Mouse (Mus musculus): Measurements from ENCODE around the gene Ltc4s. TPM values are rescaled to one million over a fixed set of nuclear protein-coding genes. Genes with fewer than 3 reads are reported as not detected.

Gene Ltc4s
- 0.37 and 1.7 TPM in 2 replicates for polyA plus RNA-seq (2012; ENCODE audit: low replicate concordance)

GRCm38 (mm10) chr11:50238324-50238723 is at the start of gene Ltc4s:
TSS of gene Ltc4s (minus strand) at chr11:50238616.

GRCm38 (mm10) chr11:50210505-50211151 is 27.8 kb downstream of the Ltc4s start, which contains the start of the genes Sqstm1 and Mgat4b:
TSS of gene Sqstm1 (minus strand) at chr11:50210827.
TSS of gene Mgat4b (plus strand) at chr11:50210890.

Other genes starting within 250 kb of the Ltc4s start
- gene Rnf130, start 213.3 kb downstream of the Ltc4s start, polyA plus RNA-seq (2012; ENCODE audit: low replicate concordance) = 13.7 and 28.0 TPM in 2 replicates
- 25.7 and 69.1 TPM in 2 replicates for gene Tbc1d9b, start 107.2 kb downstream of the Ltc4s start, polyA plus RNA-seq (2012; ENCODE audit: low replicate concordance)
- 1.3 and 3.5 TPM in 2 replicates for gene Mrnip, start 64.2 kb downstream of the Ltc4s start, polyA plus RNA-seq (2012; ENCODE audit: low replicate concordance)
- gene Sqstm1, start 27.8 kb downstream of the Ltc4s start, polyA plus RNA-seq (2012; ENCODE audit: low replicate concordance) = 107 and 111 TPM in 2 replicates
- 157 and 261 TPM in 2 replicates for gene Mgat4b, start 27.7 kb downstream of the Ltc4s start, polyA plus RNA-seq (2012; ENCODE audit: low replicate concordance)
- 8.8 and 16.2 TPM in 2 replicates for gene Maml1, start 53.7 kb upstream of the Ltc4s start, polyA plus RNA-seq (2012; ENCODE audit: low replicate concordance)
- 13.1 and 31.2 TPM in 2 replicates for gene Canx, start 87.1 kb upstream of the Ltc4s start, polyA plus RNA-seq (2012; ENCODE audit: low replicate concordance)
- not detected in 2 replicates for gene Cby3, start 115.8 kb upstream of the Ltc4s start, polyA plus RNA-seq (2012; ENCODE audit: low replicate concordance)
- gene Hnrnph1, start 138.4 kb upstream of the Ltc4s start, polyA plus RNA-seq (2012; ENCODE audit: low replicate concordance) = 67.2 and 193 TPM in 2 replicates
- 4.1 and 4.6 TPM in 2 replicates for gene Rufy1, start 192.5 kb upstream of the Ltc4s start, polyA plus RNA-seq (2012; ENCODE audit: low replicate concordance)